Mouse (Mus musculus): Measurements from ENCODE around the gene Synpo2l.

- TF ChIP-seq CTCF (IDR thresholded peaks at IDR 0.05; ENCODE audit: borderline replicate concordance, insufficient read depth, low read depth, low read length) (no peak), POLR2A (IDR thresholded peaks at IDR 0.05; ENCODE audit: borderline replicate concordance, insufficient read depth, low read length) (no peak)
These were observed 5.4 kb downstream of the Synpo2l start for GRCm38 (mm10) chr14:20662740-20663139.
